Mouse (Mus musculus): Measurements from ENCODE around the gene Gng7. TPM values are rescaled to one million over a fixed set of nuclear protein-coding genes. Genes with fewer than 3 reads are reported as not detected.
A peak's percentile ranks its signal among the peaks of the same experiment; 100 is the strongest.

Gng7 gene
- polyA plus RNA-seq, 1 experiment from 2014 or later = 1.1 TPM

DNA sequence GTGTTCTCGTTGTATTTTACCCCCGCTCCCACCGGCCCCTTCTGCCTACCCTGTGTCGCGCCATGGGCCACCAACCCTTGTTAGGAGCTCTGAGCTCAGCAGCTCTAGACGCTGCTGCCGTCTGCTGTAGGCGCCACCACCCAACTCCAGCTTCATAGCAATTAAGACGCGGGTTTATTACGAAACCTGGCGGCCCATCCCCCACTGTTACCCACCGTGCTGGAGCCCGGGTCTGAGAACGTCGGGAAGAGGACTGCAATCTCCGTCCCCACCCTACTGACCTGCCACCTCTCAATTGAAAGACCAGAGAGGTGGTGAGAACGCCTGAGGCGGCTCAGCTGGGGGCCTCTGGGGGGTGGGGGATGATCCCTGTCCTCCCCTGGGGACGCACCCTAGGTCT, 82.5 kb downstream of the Gng7 start:
- Histone ChIP-seq H3K9me3 (replicated peaks) (no peaks in the 10 kb centered on the region), H3K27ac (peak overlapping the region; percentile 74), H3K36me3 (no peaks in the 10 kb centered on the region), H3K4me3 (peak overlapping the region; percentile 81), H3K27me3 (no peaks in the 10 kb centered on the region), H3K4me2 (peak overlapping the region; percentile 86), H3K4me1 (replicated peaks) (peaks cover 75% of the 10 kb centered on the region), H3K9ac (peak overlapping the region; percentile 82)
- WGBS = 4% methylated on average over 20 of the region's 20 CpGs
- no peak for ATAC-seq (replicated peaks; ENCODE audit: insufficient number of reproducible peaks, insufficient read depth, low FRiP score, low read depth)

DNA sequence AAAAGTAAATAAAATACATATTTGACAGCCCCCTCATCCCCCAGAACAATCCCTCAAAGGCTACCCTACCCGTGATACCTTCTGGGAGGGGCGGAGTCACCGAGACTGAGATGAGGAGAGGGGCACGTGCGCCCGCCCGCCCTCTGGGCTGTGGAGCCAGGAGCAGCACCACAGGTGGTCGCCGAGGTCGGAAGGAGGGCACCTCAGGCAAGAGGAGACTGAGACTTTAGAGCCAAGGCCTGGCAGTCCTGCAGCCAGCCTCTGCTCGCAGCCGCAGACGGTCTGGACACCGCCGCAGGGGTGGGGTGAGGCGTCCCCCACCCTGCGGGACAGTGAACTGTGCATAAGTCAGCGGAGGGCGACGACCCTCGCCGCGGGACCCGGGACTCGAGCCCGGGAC, 83.0 kb downstream of the Gng7 start:
- peak overlapping the region; percentile 74 for H3K27ac ChIP-seq
- 5% methylated on average over 26 of the region's 26 CpGs for WGBS
- peak overlapping the region; percentile 82 for H3K9ac ChIP-seq
- H3K9me3 ChIP-seq (replicated peaks) = no peaks in the 10 kb centered on the region
- H3K27me3 ChIP-seq = no peaks in the 10 kb centered on the region
- H3K36me3 ChIP-seq = no peaks in the 10 kb centered on the region
- no peak for ATAC-seq (replicated peaks; ENCODE audit: insufficient number of reproducible peaks, insufficient read depth, low FRiP score, low read depth)
- peak overlapping the region; percentile 81 for H3K4me3 ChIP-seq
- peak overlapping the region; percentile 86 for H3K4me2 ChIP-seq
- H3K4me1 ChIP-seq (replicated peaks) = peaks cover 74% of the 10 kb centered on the region

DNA sequence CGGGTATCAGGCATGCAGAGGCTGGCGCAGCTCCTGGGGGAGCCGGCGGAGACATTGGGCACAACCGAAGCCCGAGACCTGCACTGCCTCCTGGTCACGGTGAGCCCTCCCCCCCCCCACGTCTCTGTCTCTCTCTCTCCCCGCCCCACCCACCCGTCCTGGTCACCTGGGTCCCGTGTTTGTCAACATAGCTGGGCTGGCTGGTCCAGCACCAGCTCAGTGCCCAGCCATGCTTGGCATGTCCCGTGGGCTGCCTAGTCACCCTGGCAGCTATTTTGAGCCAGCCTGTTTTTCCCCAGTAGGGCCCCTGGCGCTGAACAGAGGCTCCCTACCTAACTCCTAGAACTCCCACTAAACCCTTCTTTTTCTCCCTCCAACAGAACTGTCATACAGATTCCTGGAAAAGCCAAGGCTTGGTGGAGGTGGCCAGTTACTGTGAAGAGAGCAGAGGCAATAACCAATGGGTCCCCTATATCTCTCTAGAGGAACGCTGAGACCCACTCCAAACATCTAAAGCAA, 83.5 kb downstream of the Gng7 start:
- Histone ChIP-seq H3K4me1 (replicated peaks) (peaks cover 69% of the 10 kb centered on the region), H3K9ac (peak overlapping the region; percentile 82), H3K27ac (peak overlapping the region; percentile 74), H3K9me3 (replicated peaks) (no peaks in the 10 kb centered on the region), H3K4me3 (peak overlapping the region; percentile 81), H3K36me3 (no peaks in the 10 kb centered on the region), H3K4me2 (peak overlapping the region; percentile 86), H3K27me3 (no peaks in the 10 kb centered on the region)
- no peak for ATAC-seq (replicated peaks; ENCODE audit: insufficient number of reproducible peaks, insufficient read depth, low FRiP score, low read depth)
- 4% methylated on average over 14 of the region's 14 CpGs for WGBS

DNA sequence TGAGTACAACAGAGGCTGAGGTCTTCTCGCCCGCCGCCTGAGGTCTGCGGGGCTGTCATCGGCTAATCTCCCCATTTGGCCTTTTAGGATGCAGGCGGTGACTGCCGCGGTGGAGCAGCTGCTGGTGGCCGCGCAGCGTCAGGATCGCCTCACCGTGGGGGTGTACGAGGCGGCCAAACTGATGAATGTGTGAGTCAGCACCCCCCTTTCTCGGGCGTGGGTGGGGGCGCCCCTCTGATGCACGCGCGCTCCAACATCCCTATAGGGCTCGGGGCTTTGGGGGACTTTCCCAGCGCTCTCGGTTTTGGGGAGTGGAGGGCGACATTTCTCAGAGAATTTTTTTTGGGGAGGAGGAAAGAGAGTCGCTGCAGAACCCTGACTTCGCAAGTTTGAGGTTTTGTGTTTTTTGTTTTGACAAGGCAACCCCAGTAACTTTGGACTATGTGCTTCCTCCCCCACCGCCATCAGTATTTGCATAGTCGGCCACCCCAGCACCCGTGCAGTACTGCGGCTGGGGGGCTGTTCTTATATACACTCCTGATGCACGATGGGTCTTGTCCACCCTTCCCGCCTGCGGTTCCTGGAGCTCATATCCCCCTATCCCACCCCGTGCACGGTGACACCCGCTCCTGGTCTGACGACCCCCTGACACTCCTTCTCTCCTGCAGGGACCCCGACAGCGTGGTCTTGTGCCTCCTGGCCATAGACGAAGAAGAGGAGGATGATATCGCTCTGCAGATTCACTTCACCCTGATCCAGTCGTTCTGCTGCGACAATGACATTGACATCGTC, 84.2 kb downstream of the Gng7 start:
- Histone ChIP-seq H3K4me2 (peak overlapping the region; percentile 86), H3K36me3 (no peaks in the 10 kb centered on the region), H3K27me3 (no peaks in the 10 kb centered on the region), H3K4me3 (peak overlapping the region; percentile 81), H3K27ac (peak overlapping the region; percentile 74), H3K9me3 (replicated peaks) (no peaks in the 10 kb centered on the region), H3K4me1 (replicated peaks) (peaks cover 62% of the 10 kb centered on the region), H3K9ac (peak overlapping the region; percentile 82)
- WGBS = 1% methylated on average over 45 of the region's 45 CpGs
- ATAC-seq (replicated peaks; ENCODE audit: insufficient number of reproducible peaks, insufficient read depth, low FRiP score, low read depth) = no peak

DNA sequence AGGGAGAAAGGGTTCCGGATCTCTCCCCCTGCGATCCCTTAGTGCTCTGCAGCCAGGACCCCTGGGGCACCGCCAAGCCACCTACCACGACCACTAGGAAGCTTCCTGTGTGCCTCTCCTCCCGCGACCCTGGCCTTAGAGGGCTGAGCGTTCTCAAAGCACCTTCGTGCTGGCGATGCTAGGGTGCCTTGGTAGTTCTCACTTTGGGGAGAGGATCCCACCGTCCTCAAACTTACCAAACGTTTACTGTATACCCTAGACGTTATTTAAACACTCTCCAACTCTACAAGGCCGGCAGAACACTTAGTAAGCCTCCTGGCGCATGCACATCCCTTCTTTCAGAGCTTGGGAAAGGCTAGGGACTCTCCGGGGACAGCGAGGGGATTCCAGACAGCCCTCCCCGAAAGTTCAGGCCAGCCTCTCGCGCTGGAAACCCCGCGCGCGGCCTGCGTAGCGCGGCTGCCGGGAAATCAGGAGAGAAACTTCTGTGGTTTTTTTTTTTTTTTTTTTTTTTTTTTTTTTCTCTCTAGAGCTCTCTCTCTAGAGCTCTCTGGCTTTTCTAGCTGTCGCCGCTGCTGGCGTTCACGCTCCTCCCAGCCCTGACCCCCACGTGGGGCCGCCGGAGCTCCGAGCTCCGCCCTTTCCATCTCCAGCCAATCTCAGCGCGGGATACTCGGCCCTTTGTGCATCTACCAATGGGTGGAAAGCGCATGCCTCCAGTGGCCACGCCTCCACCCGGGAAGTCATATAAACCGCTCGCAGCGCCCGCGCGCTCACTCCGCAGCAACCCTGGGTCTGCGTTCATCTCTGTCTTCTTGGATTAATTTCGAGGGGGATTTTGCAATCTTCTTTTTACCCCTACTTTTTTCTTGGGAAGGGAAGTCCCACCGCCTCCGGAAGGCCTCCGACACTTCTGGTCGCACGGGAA, 85.2 kb downstream of the Gng7 start, which contains the start of gene Gadd45b:
TSS of gene Gadd45b (plus strand) at position 775 of the 928 bp plus-strand sequence.
- Histone ChIP-seq H3K27me3 (no peaks in the 10 kb centered on the region), H3K9me3 (replicated peaks) (no peaks in the 10 kb centered on the region), H3K9ac (peak within 1 kb of the TSS; percentile 82), H3K27ac (peak within 1 kb of the TSS; percentile 90), H3K4me1 (replicated peaks) (peaks cover 55% of the 10 kb centered on the region), H3K4me3 (peak within 1 kb of the TSS; percentile 81), H3K36me3 (no peaks in the 10 kb centered on the region), H3K4me2 (peak within 1 kb of the TSS; percentile 86)
- peak; percentile 85 for ATAC-seq (replicated peaks; ENCODE audit: insufficient number of reproducible peaks, insufficient read depth, low FRiP score, low read depth)
- WGBS = under 1% methylated on average over 56 of the region's 56 CpGs

DNA sequence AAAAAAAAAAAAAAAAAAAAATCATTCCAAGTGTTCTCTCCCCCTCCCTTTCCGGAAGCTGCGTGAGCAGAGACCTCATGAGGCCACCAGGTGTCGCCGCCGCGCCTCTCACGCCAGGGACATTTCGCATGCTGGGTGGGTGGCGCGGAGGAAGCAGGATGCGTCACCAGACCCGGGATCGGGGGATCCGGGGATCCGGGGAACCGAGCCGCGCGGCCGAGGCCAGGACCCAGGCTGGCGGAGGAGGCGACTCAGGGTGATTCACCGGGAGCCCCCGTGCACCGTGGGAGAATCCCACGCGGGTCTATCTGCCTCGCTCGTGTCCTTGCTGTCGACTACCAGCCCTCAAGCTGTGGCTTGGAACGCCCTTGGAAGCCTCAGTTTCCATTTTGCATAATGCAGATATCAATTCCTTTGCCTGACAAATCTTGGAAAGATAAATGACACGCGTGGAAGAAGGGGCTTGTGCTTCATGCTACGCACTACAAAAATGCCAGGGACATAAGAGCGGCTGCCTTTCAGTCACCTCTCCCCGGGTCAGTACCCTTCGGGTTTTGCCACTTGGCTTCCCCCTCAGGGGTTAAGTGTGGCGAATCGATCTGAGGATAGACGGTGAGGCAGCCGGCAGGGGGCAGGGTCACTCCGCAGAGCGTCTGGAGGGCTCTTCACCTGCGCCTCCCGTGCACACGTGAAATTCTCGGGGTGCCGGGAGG, 86.0 kb downstream of the Gng7 start:
- Histone ChIP-seq H3K9me3 (replicated peaks) (no peaks in the 10 kb centered on the region), H3K4me3 (peak overlapping the region; percentile 81), H3K36me3 (no peaks in the 10 kb centered on the region), H3K4me1 (replicated peaks) (peaks cover 47% of the 10 kb centered on the region), H3K27me3 (no peaks in the 10 kb centered on the region), H3K9ac (peak overlapping the region; percentile 61), H3K4me2 (peak overlapping the region; percentile 86), H3K27ac (peak overlapping the region; percentile 90)
- WGBS = under 1% methylated on average over 48 of the region's 48 CpGs
- peak; percentile 36; the same call in 1 of the 2 replicates for ATAC-seq (replicated peaks; ENCODE audit: insufficient number of reproducible peaks, insufficient read depth, low FRiP score, low read depth)

DNA sequence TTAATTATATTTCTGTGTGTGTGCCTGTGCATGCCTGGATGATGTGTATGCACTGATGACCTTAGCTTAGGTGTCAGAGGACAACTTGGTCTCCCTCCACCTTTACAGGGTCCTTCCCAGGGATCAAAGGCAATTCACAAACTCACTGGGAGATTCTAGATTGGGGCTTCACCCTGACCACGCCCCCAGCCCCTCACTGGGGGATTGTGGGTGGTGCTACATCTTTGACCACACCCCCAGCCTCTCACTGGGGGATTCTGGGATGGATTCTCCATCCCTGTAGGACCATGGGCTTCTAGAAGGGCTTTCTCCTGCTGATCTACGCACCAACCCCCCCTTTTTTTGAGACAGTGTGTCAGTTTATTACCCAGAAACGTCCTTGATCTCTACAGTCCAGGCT, 89.3 kb downstream of the Gng7 start:
- WGBS = 43% methylated on average over 3 of the region's 3 CpGs
- no peaks in the 10 kb centered on the region for H3K9me3 ChIP-seq (replicated peaks)
- H3K36me3 ChIP-seq = no peaks in the 10 kb centered on the region
- no peak overlapping the region for H3K9ac ChIP-seq
- no peak overlapping the region for H3K4me2 ChIP-seq
- no peak overlapping the region for H3K27ac ChIP-seq
- no peak overlapping the region for H3K4me3 ChIP-seq
- H3K4me1 ChIP-seq (replicated peaks) = peaks cover 35% of the 10 kb centered on the region
- H3K27me3 ChIP-seq = no peaks in the 10 kb centered on the region
- no peak for ATAC-seq (replicated peaks; ENCODE audit: insufficient number of reproducible peaks, insufficient read depth, low FRiP score, low read depth)

DNA sequence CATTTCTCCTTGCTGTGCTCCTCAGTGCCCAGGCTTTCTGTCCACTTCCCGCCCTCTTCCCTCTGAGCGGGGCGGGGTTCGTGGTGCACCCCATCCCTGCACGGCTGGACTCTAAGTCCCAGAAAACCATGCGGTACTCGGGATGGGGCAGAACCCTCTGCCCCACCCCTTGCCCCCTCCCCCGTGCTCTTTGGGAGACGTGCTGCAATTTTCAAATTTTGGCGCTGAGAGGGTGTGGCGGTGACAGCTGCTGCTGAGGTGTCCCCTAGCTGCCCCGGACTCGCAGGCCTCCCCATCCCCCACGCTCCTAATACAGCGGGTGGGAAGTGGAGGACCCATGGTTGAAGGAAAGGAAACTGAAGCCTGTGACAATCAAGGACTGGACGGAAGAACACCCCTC, 92.8 kb downstream of the Gng7 start:
- WGBS = 3% methylated on average over 16 of the region's 16 CpGs
- H3K4me3 ChIP-seq = peak overlapping the region; percentile 37

DNA sequence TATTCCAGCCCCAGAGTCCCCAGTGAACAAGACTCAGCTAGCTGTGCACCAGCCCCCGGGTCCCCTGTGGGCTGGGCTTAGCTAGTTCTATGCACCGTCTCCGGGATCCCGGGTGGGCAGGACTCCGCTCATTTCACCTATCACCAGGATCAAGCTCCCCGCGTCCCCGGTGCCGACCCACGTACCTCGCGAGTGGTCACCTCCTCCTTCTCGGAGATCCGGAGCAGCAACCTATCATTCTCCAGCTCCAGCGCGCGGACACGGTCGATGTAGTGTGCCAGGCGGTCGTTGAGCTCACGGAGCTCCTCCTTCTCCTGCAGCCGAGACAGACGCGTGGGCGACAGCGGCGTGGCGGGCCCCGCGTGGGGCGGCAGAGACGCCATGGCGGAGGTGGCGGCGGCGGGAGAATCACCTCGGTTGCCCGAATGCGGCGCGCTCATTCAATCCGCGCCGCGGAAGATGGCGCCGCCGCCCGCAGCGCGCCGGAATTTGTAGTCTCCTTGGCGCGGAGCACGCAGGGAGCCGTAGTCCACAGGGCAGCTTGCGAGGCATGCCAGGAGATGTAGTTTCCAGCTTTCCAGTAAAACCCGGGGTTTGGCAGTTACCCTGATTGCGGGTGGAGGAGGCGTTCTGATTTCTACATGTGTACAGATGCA, 96.8 kb downstream of the Gng7 start, which contains the start of gene Lmnb2:
TSS of gene Lmnb2 (minus strand) at position 467 of the 656 bp plus-strand sequence.
- H3K4me2 ChIP-seq = peak within 1 kb of the TSS; percentile 96
- H3K36me3 ChIP-seq = no peaks in the 10 kb centered on the region
- H3K27ac ChIP-seq = peak within 1 kb of the TSS; percentile 62
- peaks cover 42% of the 10 kb centered on the region for H3K4me1 ChIP-seq (replicated peaks)
- peak within 1 kb of the TSS; percentile 84 for H3K9ac ChIP-seq
- under 1% methylated on average over 61 of the region's 61 CpGs for WGBS
- no peaks in the 10 kb centered on the region for H3K27me3 ChIP-seq
- H3K9me3 ChIP-seq (replicated peaks) = no peaks in the 10 kb centered on the region
- ATAC-seq (replicated peaks; ENCODE audit: insufficient number of reproducible peaks, insufficient read depth, low FRiP score, low read depth) = peak; percentile 39
- H3K4me3 ChIP-seq = peak within 1 kb of the TSS; percentile 94

More for the DNA sequence above, 92.8 kb downstream of the Gng7 start:
- Histone ChIP-seq H3K27me3 (no peaks in the 10 kb centered on the region), H3K4me2 (peak overlapping the region; percentile 68), H3K36me3 (no peaks in the 10 kb centered on the region), H3K9me3 (replicated peaks) (no peaks in the 10 kb centered on the region), H3K9ac (peak overlapping the region; percentile 48), H3K27ac (peak overlapping the region; percentile 62), H3K4me1 (replicated peaks) (peaks cover 33% of the 10 kb centered on the region)
- ATAC-seq (replicated peaks; ENCODE audit: insufficient number of reproducible peaks, insufficient read depth, low FRiP score, low read depth) = peak; percentile 29; the same call in 1 of the 2 replicates

DNA sequence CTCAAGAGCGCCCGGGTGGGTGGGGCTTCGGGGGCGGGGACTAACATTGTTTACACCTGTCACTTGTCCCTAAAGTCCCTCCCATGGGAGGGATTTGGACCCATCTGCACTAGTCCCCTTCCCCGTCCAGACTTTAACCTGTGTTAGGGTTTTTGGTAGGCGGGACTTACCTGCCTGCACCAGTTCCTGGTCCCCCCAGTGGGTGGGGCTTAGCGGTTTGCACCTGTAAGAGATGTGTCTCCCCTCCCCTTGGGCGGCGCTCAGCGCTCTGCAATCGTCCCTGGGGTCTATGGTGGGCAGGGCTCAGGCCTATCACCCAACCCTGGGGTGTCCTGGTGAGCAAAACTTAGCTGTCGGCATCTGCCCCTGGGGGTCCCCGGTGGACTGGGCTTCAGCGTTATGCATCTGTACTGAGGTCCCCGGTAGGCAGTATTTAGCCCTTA, 97.4 kb downstream of the Gng7 start:
- Histone ChIP-seq H3K27ac (peak overlapping the region; percentile 62), H3K36me3 (no peaks in the 10 kb centered on the region; the same call in 1 of the 2 replicates), H3K27me3 (no peaks in the 10 kb centered on the region), H3K4me2 (peak overlapping the region; percentile 96), H3K9me3 (replicated peaks) (no peaks in the 10 kb centered on the region), H3K4me1 (replicated peaks) (peaks cover 37% of the 10 kb centered on the region), H3K4me3 (peak overlapping the region; percentile 94), H3K9ac (peak overlapping the region; percentile 84)
- ATAC-seq (replicated peaks; ENCODE audit: insufficient number of reproducible peaks, insufficient read depth, low FRiP score, low read depth) = peak; percentile 19; the same call in 1 of the 2 replicates
- WGBS = 3% methylated on average over 15 of the region's 15 CpGs
